Mouse (Mus musculus) stomach, embryonic 16.5 days (tissue): ENCODE measurements at regions not wholly inside any gene's neighbourhood (a gene's known extent, or its start where the extent isn't known, plus 50 kb on each side); places are given as distances from the start of the nearest gene placed in this dataset.
A peak's percentile ranks its signal among the peaks of the same experiment; 100 is the strongest.

ENCODE experiments used
- ATAC-seq: fragments of 200-750 bp; cut with Nextera tagmentation; 2 replicates; pipeline ENCODE4 v1.8.0; 2017; ENCODE audit warnings: moderate number of reproducible peaks, moderate TSS enrichment; ENCODE audit not compliant: insufficient read depth, low FRiP score
- H3K27ac ChIP-seq: fragments of 300-500 bp; sonication (generic); 2 replicates; pipeline ENCODE4 v1.5.1; 2014; ENCODE audit warnings: low read length
- H3K27me3 ChIP-seq: fragments of 300-500 bp; sonication (generic); 2 replicates; pipeline ENCODE4 v1.6.1; 2014; ENCODE audit warnings: low read length, control low read depth, mixed read lengths; ENCODE audit not compliant: control insufficient read depth, insufficient read depth
- H3K36me3 ChIP-seq: fragments of 300-500 bp; sonication (generic); 2 replicates; pipeline ENCODE4 v1.6.1; 2014; ENCODE audit warnings: low read length; ENCODE audit not compliant: control insufficient read depth, insufficient read depth
- H3K4me1 ChIP-seq: fragments of 300-500 bp; sonication (generic); 2 replicates; pipeline ENCODE4 v1.6.1; 2014; ENCODE audit warnings: low read length, control low read depth, mixed read lengths; ENCODE audit not compliant: control insufficient read depth, insufficient read depth
- H3K4me2 ChIP-seq: fragments of 300-500 bp; sonication (generic); 2 replicates; pipeline ENCODE4 v1.6.1; 2014; ENCODE audit warnings: low read depth, low read length, mixed read lengths
- H3K4me3 ChIP-seq: fragments of 300-500 bp; sonication (generic); replicated peaks from 2 replicates; pipeline ENCODE4 v1.5.1; 2014; ENCODE audit warnings: mild to moderate bottlenecking, low read length
- H3K9ac ChIP-seq: fragments of 300-500 bp; sonication (generic); 2 replicates; pipeline ENCODE4 v1.6.1; 2014; ENCODE audit warnings: low read length
- H3K9me3 ChIP-seq: fragments of 300-500 bp; sonication (generic); replicated peaks from 2 replicates; pipeline ENCODE4 v1.6.1; 2016; ENCODE audit warnings: low read length, control low read depth; ENCODE audit not compliant: control insufficient read depth
- WGBS: fragments of 180-500 bp; shearing (Covaris S2); extraction: QIAGEN DNeasy Blood & Tissue Kit; methylation state at CpG from one replicate; pipeline ENCODE4 v1.1.7; 2014; 5-methylcytosine and 5-hydroxymethylcytosine counted together

DNA sequence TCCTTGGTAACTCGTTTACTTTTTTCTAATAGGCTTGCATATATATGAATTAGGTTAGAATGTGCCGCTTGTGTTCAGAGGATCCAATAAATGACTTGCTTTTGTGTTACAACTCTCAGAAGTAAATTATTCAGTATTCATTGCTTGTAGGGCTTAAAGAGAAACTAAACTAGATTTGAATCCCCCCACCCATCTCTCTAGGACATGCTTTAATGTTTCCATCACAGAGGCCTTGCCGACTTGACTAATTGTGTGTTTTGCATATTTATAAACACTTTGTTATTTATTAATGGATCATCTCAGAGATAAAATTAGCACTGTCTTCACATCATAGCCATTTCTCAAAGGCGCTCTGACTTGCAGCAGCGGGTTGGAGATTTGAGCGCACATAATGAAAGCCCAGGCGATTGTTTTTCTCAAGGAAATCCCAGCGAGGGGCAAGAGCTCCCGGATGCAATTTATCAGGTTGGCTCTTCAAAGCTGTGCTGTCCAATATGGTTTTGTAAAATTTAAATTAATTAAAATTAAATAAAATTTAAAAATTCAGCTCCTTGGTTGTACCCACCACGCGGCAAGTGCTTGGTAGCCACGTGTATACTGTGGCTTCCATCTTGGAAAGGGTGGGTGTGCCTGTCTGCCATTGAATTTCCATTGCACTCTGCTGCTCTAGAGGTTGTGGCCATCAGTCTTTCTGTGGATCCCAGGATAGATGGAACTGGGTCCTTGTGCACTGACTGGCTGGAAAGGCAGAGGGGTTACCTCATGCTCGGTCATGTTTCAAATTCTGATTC lies 132.0 kb downstream of the St8sia2 start:
- Histone ChIP-seq H3K4me2 (no peak overlapping the region), H3K27me3 (no peaks in the 10 kb centered on the region), H3K4me3 (no peak overlapping the region), H3K4me1 (no peaks in the 10 kb centered on the region), H3K36me3 (no peaks in the 10 kb centered on the region), H3K9me3 (no peaks in the 10 kb centered on the region), H3K9ac (no peak overlapping the region), H3K27ac (no peak overlapping the region)
- ATAC-seq, result no peak
- WGBS, result 86% methylated on average over 13 of the region's 13 CpGs

DNA sequence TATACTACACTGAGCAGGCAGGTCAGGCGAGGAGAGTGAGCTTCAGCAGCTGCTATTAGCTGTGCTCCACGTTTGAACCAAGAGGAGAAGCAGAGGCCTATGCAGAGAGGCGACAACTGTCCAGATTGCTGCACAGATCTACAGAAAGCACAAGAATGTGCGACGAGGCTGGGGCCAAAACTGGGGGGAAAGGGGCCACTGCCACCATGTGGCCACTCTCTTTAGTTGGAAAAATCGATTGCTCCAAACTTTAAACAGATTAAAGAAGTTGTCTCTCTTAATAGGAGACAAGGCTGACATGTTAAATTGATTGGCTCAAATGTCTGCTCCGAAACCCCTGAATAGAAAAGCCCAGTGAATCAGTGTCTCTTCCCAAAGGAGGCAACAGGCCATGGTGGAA lies 127.3 kb downstream of the St8sia2 start:
- no peak overlapping the region for H3K27ac ChIP-seq
- 0 out of 2 replicates have a peak overlapping the region, but pooled peaks have one; percentile 24 for H3K9ac ChIP-seq
- no peak overlapping the region for H3K4me3 ChIP-seq
- H3K27me3 ChIP-seq, result no peaks in the 10 kb centered on the region
- no peak for ATAC-seq
- no peak overlapping the region for H3K4me2 ChIP-seq
- H3K4me1 ChIP-seq, result no peaks in the 10 kb centered on the region
- no peaks in the 10 kb centered on the region for H3K36me3 ChIP-seq
- 51% methylated on average over 7 of the region's 7 CpGs for WGBS
- H3K9me3 ChIP-seq, result no peaks in the 10 kb centered on the region
